Mouse (Mus musculus) spleen, adult 2 months (tissue): ENCODE measurements around the gene Pfn3.

Experiments used
- CTCF ChIP-seq: fragments of 200-500 bp; IDR thresholded peaks from 2 replicates; pipeline ENCODE4 v1.5.1; 2011; ENCODE audit warnings: mild to moderate bottlenecking, inconsistent platforms; ENCODE audit not compliant: insufficient read depth, insufficient read length, insufficient replicate concordance; ENCODE audit errors: extremely low read depth
- POLR2A ChIP-seq: fragments of 200-500 bp; IDR thresholded peaks from 2 replicates; pipeline ENCODE4 v1.6.1; 2011; ENCODE audit warnings: low read depth, low read length, inconsistent platforms

DNA sequence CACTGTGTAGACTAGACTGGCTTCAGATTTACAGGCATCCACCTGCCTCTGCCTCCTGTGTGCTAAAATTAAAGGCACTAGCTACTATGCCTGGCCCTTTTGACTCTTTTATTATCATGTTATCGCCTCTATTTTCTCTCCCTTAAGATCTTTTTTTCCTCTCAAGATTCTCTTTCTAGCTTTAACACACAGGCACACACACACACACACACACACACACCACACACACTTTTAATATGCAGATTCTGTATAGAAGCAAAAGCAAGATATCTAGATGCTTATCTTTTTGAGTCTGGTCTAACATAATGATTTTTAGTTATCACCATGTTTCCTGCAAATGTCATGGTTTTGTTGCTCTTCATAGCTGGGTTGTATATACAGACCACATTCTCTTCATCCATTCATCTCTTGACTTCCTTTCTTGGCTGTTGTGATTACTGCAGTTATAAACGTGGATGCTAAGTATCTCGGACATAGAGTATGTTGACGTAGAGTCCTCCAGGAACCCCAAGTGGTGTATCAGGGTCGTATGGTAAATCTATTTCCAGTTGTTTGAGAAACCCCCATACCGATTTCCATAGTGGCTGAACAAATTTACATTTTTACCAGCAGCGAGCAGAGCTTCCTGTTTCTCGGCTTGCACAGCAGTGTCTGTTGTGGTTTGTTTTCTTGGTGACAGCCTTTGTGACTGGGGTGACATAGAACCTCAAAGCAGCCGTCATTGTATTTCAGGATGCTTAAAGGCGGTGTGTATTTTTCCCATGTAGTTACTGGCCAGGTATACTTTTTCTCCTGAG lies 17.1 kb upstream of the Pfn3 start:
- TF ChIP-seq CTCF (no peak), POLR2A (no peak)
